Mouse (Mus musculus): ENCODE results near the gene Olfr275.

DNA sequence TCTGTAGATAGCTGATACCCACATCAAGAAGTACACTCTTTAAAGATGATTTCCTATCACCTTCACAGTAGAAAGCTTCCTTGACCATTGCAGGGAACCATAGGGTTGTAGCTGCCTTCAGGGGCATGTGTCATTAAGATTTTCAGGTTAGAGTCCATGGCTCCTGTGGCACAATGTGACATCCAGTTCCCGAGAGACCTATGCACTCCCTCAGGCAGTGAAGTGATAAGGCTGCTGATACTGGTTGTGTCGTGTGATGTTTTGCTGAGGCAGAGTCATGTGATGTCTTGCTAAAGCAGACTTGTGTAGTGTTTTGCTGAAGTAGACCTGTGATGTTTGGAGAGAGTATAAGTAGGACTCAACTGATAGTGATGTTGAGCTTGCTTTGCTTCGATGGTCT lies 14.4 kb upstream of the Olfr275 start:
- TF ChIP-seq POLR2A (IDR thresholded peaks at IDR 0.05; ENCODE audit: insufficient read depth, low read depth, low read length), result no peak
- no peak for TF ChIP-seq CTCF (IDR thresholded peaks at IDR 0.05; ENCODE audit: insufficient read depth, low read depth, low read length)

Data from olfactory bulb, adult 2 months (tissue).